Mouse (Mus musculus): ENCODE data around the gene Scrn2.

Scrn2 gene

GRCm38 (mm10) chr11:97050216-97050943 is 20.6 kb downstream of the Scrn2 start, which contains the start of gene Osbpl7:
Osbpl7 (plus strand) TSS chr11:97050628.
- Histone ChIP-seq H3K4me3 (replicated peaks; ENCODE audit: low read length) (peak within 1 kb of the TSS; percentile 82), H3K27me3 (ENCODE audit: insufficient read depth, low read length) (no peaks in the 10 kb centered on the region), H3K36me3 (ENCODE audit: insufficient read depth, low read length) (peaks cover 61% of the 10 kb centered on the region), H3K4me1 (replicated peaks; ENCODE audit: low read depth, low read length) (peaks cover 63% of the 10 kb centered on the region), H3K9me3 (ENCODE audit: low read length) (no peaks in the 10 kb centered on the region)
- TF ChIP-seq NANOG (IDR thresholded peaks at IDR 0.05; ENCODE audit: borderline replicate concordance, low read length): no peak
- TF ChIP-seq CTCF (conservative IDR thresholded peaks at IDR 0.05; ENCODE audit: low read length): no peak
- no peak for TF ChIP-seq POU5F1 (IDR thresholded peaks at IDR 0.05; ENCODE audit: borderline replicate concordance, low read length)

- Histone ChIP-seq H3K27me3 (ENCODE audit: insufficient read depth, low read length) (no peaks in the 10 kb centered on the region), H3K4me3 (replicated peaks; ENCODE audit: low read length) (peak overlapping the region; percentile 82), H3K4me1 (replicated peaks; ENCODE audit: low read depth, low read length) (peaks cover 57% of the 10 kb centered on the region), H3K9me3 (ENCODE audit: low read length) (no peaks in the 10 kb centered on the region), H3K36me3 (ENCODE audit: insufficient read depth, low read length) (peaks cover 66% of the 10 kb centered on the region)
- no peak for TF ChIP-seq POU5F1 (IDR thresholded peaks at IDR 0.05; ENCODE audit: borderline replicate concordance, low read length)
- no peak for TF ChIP-seq NANOG (IDR thresholded peaks at IDR 0.05; ENCODE audit: borderline replicate concordance, low read length)
- TF ChIP-seq CTCF (conservative IDR thresholded peaks at IDR 0.05; ENCODE audit: low read length): no peak
These were observed 21.3 kb downstream of the Scrn2 start for GRCm38 (mm10) chr11:97050944-97051586.

- Histone ChIP-seq H3K4me1 (replicated peaks; ENCODE audit: low read depth, low read length) (peaks cover 45% of the 10 kb centered on the region), H3K36me3 (ENCODE audit: insufficient read depth, low read length) (peaks cover 62% of the 10 kb centered on the region), H3K9me3 (ENCODE audit: low read length) (no peaks in the 10 kb centered on the region), H3K4me3 (replicated peaks; ENCODE audit: low read length) (peak overlapping the region; percentile 82), H3K27me3 (ENCODE audit: insufficient read depth, low read length) (no peaks in the 10 kb centered on the region)
- TF ChIP-seq CTCF (conservative IDR thresholded peaks at IDR 0.05; ENCODE audit: low read length) (no peak), NANOG (IDR thresholded peaks at IDR 0.05; ENCODE audit: borderline replicate concordance, low read length) (no peak), POU5F1 (IDR thresholded peaks at IDR 0.05; ENCODE audit: borderline replicate concordance, low read length) (no peak)
These were observed 22.5 kb downstream of the Scrn2 start for GRCm38 (mm10) chr11:97052219-97052646.

GRCm38 (mm10) chr11:97063274-97063920 is 33.7 kb downstream of the Scrn2 start:
- Histone ChIP-seq H3K4me3 (replicated peaks; ENCODE audit: low read length) (no peak overlapping the region), H3K4me1 (replicated peaks; ENCODE audit: low read depth, low read length) (peaks cover 75% of the 10 kb centered on the region), H3K9me3 (ENCODE audit: low read length) (no peaks in the 10 kb centered on the region), H3K27me3 (ENCODE audit: insufficient read depth, low read length) (no peaks in the 10 kb centered on the region), H3K36me3 (ENCODE audit: insufficient read depth, low read length) (peaks cover 12% of the 10 kb centered on the region)
- no peak for TF ChIP-seq POU5F1 (IDR thresholded peaks at IDR 0.05; ENCODE audit: borderline replicate concordance, low read length)
- TF ChIP-seq CTCF (conservative IDR thresholded peaks at IDR 0.05; ENCODE audit: low read length): no peak
- no peak for TF ChIP-seq NANOG (IDR thresholded peaks at IDR 0.05; ENCODE audit: borderline replicate concordance, low read length)

GRCm38 (mm10) chr11:97063921-97064295 is 34.2 kb downstream of the Scrn2 start:
- Histone ChIP-seq H3K36me3 (ENCODE audit: insufficient read depth, low read length) (peaks cover 16% of the 10 kb centered on the region), H3K27me3 (ENCODE audit: insufficient read depth, low read length) (no peaks in the 10 kb centered on the region), H3K9me3 (ENCODE audit: low read length) (no peaks in the 10 kb centered on the region), H3K4me1 (replicated peaks; ENCODE audit: low read depth, low read length) (peaks cover 75% of the 10 kb centered on the region), H3K4me3 (replicated peaks; ENCODE audit: low read length) (no peak overlapping the region)
- no peak for TF ChIP-seq POU5F1 (IDR thresholded peaks at IDR 0.05; ENCODE audit: borderline replicate concordance, low read length)
- peak; percentile 58 for TF ChIP-seq CTCF (conservative IDR thresholded peaks at IDR 0.05; ENCODE audit: low read length)

GRCm38 (mm10) chr11:97065538-97066295 is 36.0 kb downstream of the Scrn2 start:
- H3K27me3 ChIP-seq (ENCODE audit: insufficient read depth, low read length): no peaks in the 10 kb centered on the region
- H3K4me1 ChIP-seq (replicated peaks; ENCODE audit: low read depth, low read length): peaks cover 65% of the 10 kb centered on the region
- H3K4me3 ChIP-seq (replicated peaks; ENCODE audit: low read length): 0 out of 2 replicates have a peak overlapping the region, but pooled peaks have one; percentile 74
- TF ChIP-seq CTCF (conservative IDR thresholded peaks at IDR 0.05; ENCODE audit: low read length) (no peak), NANOG (IDR thresholded peaks at IDR 0.05; ENCODE audit: borderline replicate concordance, low read length) (no peak), POU5F1 (IDR thresholded peaks at IDR 0.05; ENCODE audit: borderline replicate concordance, low read length) (no peak)
- no peaks in the 10 kb centered on the region for H3K9me3 ChIP-seq (ENCODE audit: low read length)
- H3K36me3 ChIP-seq (ENCODE audit: insufficient read depth, low read length): peaks cover 21% of the 10 kb centered on the region

GRCm38 (mm10) chr11:97066656-97067360 is 37.1 kb downstream of the Scrn2 start:
- Histone ChIP-seq H3K9me3 (ENCODE audit: low read length) (no peaks in the 10 kb centered on the region), H3K4me1 (replicated peaks; ENCODE audit: low read depth, low read length) (peaks cover 57% of the 10 kb centered on the region), H3K27me3 (ENCODE audit: insufficient read depth, low read length) (no peaks in the 10 kb centered on the region), H3K4me3 (replicated peaks; ENCODE audit: low read length) (peak overlapping the region; percentile 74), H3K36me3 (ENCODE audit: insufficient read depth, low read length) (peaks cover 21% of the 10 kb centered on the region)
- no peak for TF ChIP-seq CTCF (conservative IDR thresholded peaks at IDR 0.05; ENCODE audit: low read length)
